7 mouse cellular contexts compared by ENCODE assay signal in the genomic region with DNA sequence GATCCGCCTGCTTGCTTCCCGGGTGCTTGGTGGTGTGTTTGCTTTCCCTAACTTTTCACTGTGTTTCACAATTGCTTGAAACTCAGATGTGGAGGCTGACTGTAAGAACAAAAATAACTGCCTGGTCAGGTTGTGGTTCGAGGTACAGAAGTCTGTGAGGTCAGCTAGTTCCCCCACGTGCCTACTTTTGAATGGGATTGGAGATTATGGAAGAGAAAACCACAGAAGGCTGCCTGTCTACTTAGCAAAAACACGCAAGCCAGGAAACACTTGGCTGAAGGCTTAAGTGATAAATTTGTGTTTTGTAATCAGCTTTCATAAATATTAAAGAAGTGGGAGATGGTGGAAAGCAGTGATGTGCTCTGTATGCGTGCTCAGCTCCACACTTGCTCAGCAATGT.
DNase-seq lines count a peak whose midpoint lies in the region; ATAC-seq and TF ChIP-seq lines count a peak whose summit lies in the region.

No protein-coding gene starts in this region.

- TF ChIP-seq CTCF in stomach, postnatal 0 days (IDR thresholded peaks at IDR 0.05; ENCODE audit: low read depth): no peak

- no peaks in the 10 kb centered on the region for H3K9me3 ChIP-seq in forebrain, embryonic 16.5 days (ENCODE audit: control insufficient read depth, low read length)
- no peaks in the 10 kb centered on the region for H3K9me3 ChIP-seq in liver, embryonic 12.5 days (replicated peaks)
- H3K9me3 ChIP-seq in stomach, postnatal 0 days (ENCODE audit: control insufficient read depth, low read length): no peaks in the 10 kb centered on the region

- no peaks in the 10 kb centered on the region for H3K27me3 ChIP-seq in forebrain, embryonic 16.5 days (replicated peaks; ENCODE audit: control insufficient read depth, insufficient read depth, low read length)
- H3K27me3 ChIP-seq in liver, embryonic 12.5 days (replicated peaks): peaks cover 2% of the 10 kb centered on the region; the same call in 1 of the 2 replicates
- H3K27me3 ChIP-seq in stomach, postnatal 0 days (ENCODE audit: control insufficient read depth, insufficient read depth, low read length): no peaks in the 10 kb centered on the region

- H3K27ac ChIP-seq in forebrain, embryonic 16.5 days (ENCODE audit: low read length): peak overlapping the region; percentile 29
- H3K27ac ChIP-seq in liver, embryonic 12.5 days: peak overlapping the region; percentile 67
- peak overlapping the region; percentile 94 for H3K27ac ChIP-seq in stomach, postnatal 0 days (replicated peaks)

- peak overlapping the region; percentile 41 for H3K4me2 ChIP-seq in forebrain, embryonic 16.5 days (ENCODE audit: low read length)
- peak overlapping the region; percentile 57 for H3K4me2 ChIP-seq in liver, embryonic 12.5 days
- peak overlapping the region; percentile 42 for H3K4me2 ChIP-seq in stomach, postnatal 0 days (replicated peaks; ENCODE audit: low read depth)

- H3K4me1 ChIP-seq in forebrain, embryonic 16.5 days (replicated peaks; ENCODE audit: control insufficient read depth, insufficient read depth, low read length): peaks cover 23% of the 10 kb centered on the region
- peaks cover 97% of the 10 kb centered on the region for H3K4me1 ChIP-seq in liver, embryonic 12.5 days
- peaks cover 7% of the 10 kb centered on the region for H3K4me1 ChIP-seq in stomach, postnatal 0 days (replicated peaks; ENCODE audit: control insufficient read depth, insufficient read depth)

- peak; percentile 33 for DNase-seq in lung, postnatal 36 days
- no peak for DNase-seq in lung, postnatal 25 days (ENCODE audit: low spot score)
- no peak for DNase-seq in stomach, postnatal 0 days (ENCODE audit: low spot score)
- DNase-seq in natural killer cell, adult 2 months (ENCODE audit: low spot score in 2 of 2): no peak

- peak overlapping the region; percentile 37 for H3K9ac ChIP-seq in forebrain, embryonic 16.5 days (replicated peaks; ENCODE audit: low read depth, low read length)
- peak overlapping the region; percentile 8; the same call in 1 of the 2 replicates for H3K9ac ChIP-seq in liver, embryonic 12.5 days
- H3K9ac ChIP-seq in stomach, postnatal 0 days (ENCODE audit: low read length): no peak overlapping the region

- no peaks in the 10 kb centered on the region for H3K36me3 ChIP-seq in forebrain, embryonic 16.5 days (ENCODE audit: control insufficient read depth, insufficient read depth)
- peaks cover 27% of the 10 kb centered on the region for H3K36me3 ChIP-seq in liver, embryonic 12.5 days
- peaks cover 2% of the 10 kb centered on the region; the same call in 1 of the 2 replicates for H3K36me3 ChIP-seq in stomach, postnatal 0 days (ENCODE audit: control insufficient read depth, insufficient read depth, low read length)

- TF ChIP-seq EP300 in stomach, postnatal 0 days (optimal IDR thresholded peaks at IDR 0.05): no peak

- H3K4me3 ChIP-seq in forebrain, embryonic 16.5 days (replicated peaks; ENCODE audit: low read length): peak overlapping the region; percentile 14; the same call in 1 of the 2 replicates
- peak overlapping the region; percentile 16; the same call in 1 of the 2 replicates for H3K4me3 ChIP-seq in liver, embryonic 12.5 days
- peak overlapping the region; percentile 8; the same call in 1 of the 2 replicates for H3K4me3 ChIP-seq in stomach, postnatal 0 days (ENCODE audit: low read depth, low read length)

- 54% methylated on average over 6 of the region's 6 CpGs for WGBS in forebrain, embryonic 16.5 days
- WGBS in liver, embryonic 12.5 days (ENCODE audit: insufficient replicate concordance): 29% methylated on average over 6 of the region's 6 CpGs
- WGBS in stomach, postnatal 0 days: 39% methylated on average over 6 of the region's 6 CpGs

- no peak for ATAC-seq in forebrain, embryonic 16.5 days
- no peak for ATAC-seq in liver, embryonic 12.5 days
- no peak for ATAC-seq in stomach, postnatal 0 days (ENCODE audit: low FRiP score, low TSS enrichment)
- no peak for ATAC-seq in inflammation-experienced regulatory T-cells, adult 6 months

Comparison
In these comparisons a context has a peak if more than half of its experiments do, and no peak if none do; other contexts are left out.
1. H3K27ac ChIP-seq: peak in every context shown above with its lines; median percentile 94 in stomach, postnatal 0 days; 67 in liver, embryonic 12.5 days; 29 in forebrain, embryonic 16.5 days.